ENCODE assay signal across 1 mouse cellular context in the genomic region with DNA sequence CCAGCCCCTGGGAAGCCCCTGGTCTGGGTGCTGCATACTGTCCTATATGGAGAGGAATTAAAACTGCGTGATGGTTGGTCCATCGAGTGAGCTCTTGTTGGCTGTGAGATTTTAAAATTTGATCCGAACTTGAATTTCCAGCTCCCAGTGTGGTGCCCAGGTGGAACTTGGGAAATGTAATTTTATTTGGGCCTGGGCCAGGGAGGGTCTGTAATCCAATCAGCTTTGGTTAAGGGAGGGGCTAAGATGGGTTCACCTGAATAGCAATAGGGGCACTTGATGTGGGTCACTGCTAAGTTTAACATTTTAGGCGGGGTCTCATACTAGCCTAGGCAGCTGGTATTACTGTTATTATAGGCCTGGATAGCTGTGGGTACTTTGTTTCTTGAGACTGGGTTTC.
TF ChIP-seq lines count a peak whose summit lies in the region.

No protein-coding gene starts in this region.

TF ChIP-seq in MEL, 35 proteins besides CTCF, POLR2A, EP300 and RAD21:
- TF ChIP-seq MXI1 (IDR thresholded peaks at IDR 0.05; ENCODE audit: low read depth, low read length) = no peak
- TF ChIP-seq UBTF (IDR thresholded peaks at IDR 0.05; ENCODE audit: borderline replicate concordance, insufficient read depth, low read depth, low read length) = no peak
- TF ChIP-seq USF2 (IDR thresholded peaks at IDR 0.05; ENCODE audit: borderline replicate concordance in 1 of 2, insufficient read depth in 1 of 2, low read depth in 1 of 2, low read length in 2 of 2) = no peak
- TF ChIP-seq ELF1 (IDR thresholded peaks at IDR 0.05; ENCODE audit: low read depth, low read length) = no peak
- no peak for TF ChIP-seq NELFE (IDR thresholded peaks at IDR 0.05; ENCODE audit: low read depth, low read length)
- TF ChIP-seq MYC (IDR thresholded peaks at IDR 0.05; ENCODE audit: low read depth, low read length) = no peak
- TF ChIP-seq KAT2A (conservative IDR thresholded peaks at IDR 0.05; ENCODE audit: low read depth, low read length) = no peak
- TF ChIP-seq POLR2AphosphoS5 (IDR thresholded peaks at IDR 0.05; ENCODE audit: borderline replicate concordance, low read depth, low read length) = no peak
- no peak for TF ChIP-seq SIN3A (IDR thresholded peaks at IDR 0.05; ENCODE audit: low read length)
- no peak for TF ChIP-seq GATA1 (IDR thresholded peaks at IDR 0.05; ENCODE audit: low read depth, low read length)
- TF ChIP-seq TCF12 (IDR thresholded peaks at IDR 0.05; ENCODE audit: low read depth, low read length) = no peak
- TF ChIP-seq ZMIZ1 (IDR thresholded peaks at IDR 0.05; ENCODE audit: low read depth, low read length) = no peak
- TF ChIP-seq TAL1 (IDR thresholded peaks at IDR 0.05; ENCODE audit: low read length) = no peak
- TF ChIP-seq CHD1 (IDR thresholded peaks at IDR 0.05; ENCODE audit: low read depth, low read length) = no peak
- no peak for TF ChIP-seq MAX (IDR thresholded peaks at IDR 0.05; ENCODE audit: low read length)
- TF ChIP-seq CHD2 (IDR thresholded peaks at IDR 0.05; ENCODE audit: low read length) = no peak
- TF ChIP-seq MEF2A (IDR thresholded peaks at IDR 0.05; ENCODE audit: extremely low read depth, insufficient replicate concordance, low read depth, low read length, poor library complexity, severe bottlenecking) = no peak
- TF ChIP-seq NRF1 (IDR thresholded peaks at IDR 0.05; ENCODE audit: insufficient read depth, low read depth, low read length, poor library complexity, severe bottlenecking) = no peak
- TF ChIP-seq RCOR1 (IDR thresholded peaks at IDR 0.05; ENCODE audit: low read depth, low read length) = no peak
